Mouse (Mus musculus) lung, postnatal 0 days (tissue): Measurements from ENCODE around the gene Ugt1a8. TPM values are rescaled to one million over a fixed set of nuclear protein-coding genes. Genes with fewer than 3 reads are reported as not detected.

Source experiments
- ATAC-seq: fragments of 200-750 bp; cut with Nextera tagmentation; 2 replicates; pipeline ENCODE4 v1.8.0; 2017; ENCODE audit warnings: moderate library complexity
- DNase-seq: peaks from one replicate; pipeline ENCODE4 v3.0.0-alpha.2; 2016; ENCODE audit warnings: low spot score
- H3K27ac ChIP-seq: fragments of 300-500 bp; sonication (generic); 2 replicates; pipeline ENCODE4 v1.5.1; 2014; ENCODE audit warnings: antibody characterized with exemption, mild to moderate bottlenecking, low read length, mixed read lengths
- H3K27me3 ChIP-seq: fragments of 300-500 bp; sonication (generic); replicated peaks from 2 replicates; pipeline ENCODE4 v1.6.1; 2014; ENCODE audit warnings: low read length, mixed read lengths; ENCODE audit not compliant: insufficient read depth
- H3K36me3 ChIP-seq: fragments of 300-500 bp; sonication (generic); 2 replicates; pipeline ENCODE4 v1.6.1; 2014; ENCODE audit warnings: low read length, mixed read lengths; ENCODE audit not compliant: insufficient read depth
- H3K4me1 ChIP-seq: fragments of 300-500 bp; sonication (generic); 2 replicates; pipeline ENCODE4 v1.6.1; 2014; ENCODE audit warnings: antibody characterized with exemption, low read depth, low read length, mixed read lengths; ENCODE audit not compliant: insufficient read depth
- H3K4me2 ChIP-seq: fragments of 300-500 bp; sonication (generic); replicated peaks from 2 replicates; pipeline ENCODE4 v1.6.1; 2014; ENCODE audit warnings: low read depth, mild to moderate bottlenecking, low read length, moderate library complexity, mixed read lengths
- H3K4me3 ChIP-seq: fragments of 300-500 bp; sonication (generic); 2 replicates; pipeline ENCODE4 v1.5.1; 2014; ENCODE audit warnings: low read depth, low read length
- H3K9ac ChIP-seq: fragments of 300-500 bp; sonication (generic); replicated peaks from 2 replicates; pipeline ENCODE4 v1.6.1; 2014; ENCODE audit warnings: low read depth, mild to moderate bottlenecking
- H3K9me3 ChIP-seq: fragments of 300-500 bp; sonication (generic); 2 replicates; pipeline ENCODE4 v1.6.1; 2016; ENCODE audit warnings: low read length, mixed read lengths
- CTCF ChIP-seq: IDR thresholded peaks from 2 replicates; pipeline ENCODE4 v1.5.1; 2016; ENCODE audit warnings: antibody characterized with exemption, mild to moderate bottlenecking
- EP300 ChIP-seq: IDR thresholded peaks from 2 replicates; pipeline ENCODE4 v1.6.1; 2016; ENCODE audit warnings: antibody characterized with exemption, mild to moderate bottlenecking, control low read depth
- WGBS: fragments of 180-500 bp; shearing (Covaris S2); extraction: QIAGEN DNeasy Blood & Tissue Kit; methylation state at CpG from one replicate; pipeline ENCODE4 v1.1.7; 2014; 5-methylcytosine and 5-hydroxymethylcytosine counted together
- polyA plus RNA-seq: library from polyadenylated mRNA; unstranded; fragments of >200 nt; fragmentation: Nextera tagmentation; extraction: Ambion mirVana; gene quantifications from 2 replicates; pipeline ENCODE4 v1.2.1, GENCODE M21; 2015

The Ugt1a8 gene
- polyA plus RNA-seq, 1 experiment from 2014 or later = not detected

DNA sequence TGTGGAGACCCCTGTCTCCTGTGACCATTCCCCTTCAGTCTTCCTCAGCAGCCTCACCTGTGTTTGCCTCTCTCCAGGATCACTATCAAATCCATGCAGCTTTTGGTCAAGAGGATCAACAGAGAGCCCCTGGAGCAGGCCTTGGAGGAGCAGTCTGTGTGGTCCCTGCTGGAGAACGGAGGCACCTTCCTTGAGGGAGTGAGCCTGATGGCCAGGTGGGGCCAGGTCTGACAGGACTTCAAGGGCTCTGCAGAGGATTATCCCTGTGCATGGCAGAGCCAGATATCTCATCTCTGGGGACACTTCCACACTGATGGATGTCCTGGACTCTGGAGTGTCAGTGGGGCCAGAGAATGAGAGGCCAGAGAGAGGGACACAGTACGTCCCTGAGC lies 167.8 kb downstream of the Ugt1a8 start:
- no peak overlapping the region for H3K4me3 ChIP-seq
- peaks cover 24% of the 10 kb centered on the region for H3K9me3 ChIP-seq
- H3K36me3 ChIP-seq = peaks cover 5% of the 10 kb centered on the region; the same call in 1 of the 2 replicates
- no peak for DNase-seq
- 0 out of 2 replicates have a peak, but pooled peaks cover 7% of the 10 kb centered on the region for H3K4me1 ChIP-seq
- ATAC-seq = no peak
- H3K9ac ChIP-seq = no peak overlapping the region
- no peak overlapping the region for H3K4me2 ChIP-seq
- WGBS = 49% methylated on average over 2 of the region's 2 CpGs
- TF ChIP-seq EP300 = no peak
- no peak for TF ChIP-seq CTCF
- no peaks in the 10 kb centered on the region for H3K27me3 ChIP-seq
- H3K27ac ChIP-seq = no peak overlapping the region

DNA sequence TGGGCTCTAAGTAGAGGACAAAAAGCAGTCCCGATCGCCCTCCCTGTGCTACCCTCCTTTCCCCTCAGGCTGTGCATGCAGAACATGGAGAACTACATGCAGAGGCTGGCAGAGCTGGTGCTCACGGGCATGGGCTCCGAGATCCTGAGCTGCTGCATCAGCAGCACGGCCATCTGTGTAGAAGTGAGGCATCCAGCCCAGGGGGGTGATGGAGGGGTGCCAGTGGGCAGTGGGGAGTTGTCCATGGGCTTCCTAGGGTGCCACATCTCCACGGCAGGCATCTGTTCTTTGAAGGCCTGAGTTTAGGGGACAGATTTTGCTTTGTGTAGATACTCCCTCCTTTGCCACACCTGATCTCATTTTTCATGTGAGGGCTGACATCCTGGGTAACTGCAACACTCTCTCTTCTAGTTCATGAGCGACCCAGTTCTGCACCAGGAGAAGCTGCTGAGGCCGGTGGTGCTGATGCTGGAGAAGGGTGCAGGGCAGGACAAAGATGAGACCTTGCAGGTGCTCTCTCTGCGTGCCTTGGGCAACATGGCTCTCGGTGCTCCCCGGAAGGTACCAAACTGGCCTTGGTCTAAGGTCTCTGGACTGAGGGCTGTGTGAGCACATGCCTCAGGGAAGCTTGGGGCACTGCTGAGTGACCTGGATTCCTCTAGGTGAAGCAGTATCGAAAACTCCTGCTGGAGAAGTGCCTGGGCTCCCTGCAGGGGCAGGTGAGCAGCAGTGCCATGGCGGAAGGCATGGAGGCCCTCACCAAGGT lies 168.6 kb downstream of the Ugt1a8 start:
- no peaks in the 10 kb centered on the region for H3K27me3 ChIP-seq
- peaks cover 11% of the 10 kb centered on the region; the same call in 1 of the 2 replicates for H3K36me3 ChIP-seq
- no peak overlapping the region for H3K4me2 ChIP-seq
- ATAC-seq (no peak), DNase-seq (no peak)
- 0 out of 2 replicates have a peak, but pooled peaks cover 7% of the 10 kb centered on the region for H3K4me1 ChIP-seq
- H3K9me3 ChIP-seq = peaks cover 18% of the 10 kb centered on the region
- H3K27ac ChIP-seq = no peak overlapping the region
- WGBS = 80% methylated on average over 13 of the region's 13 CpGs
- no peak overlapping the region for H3K9ac ChIP-seq
- TF ChIP-seq EP300 = no peak
- no peak for TF ChIP-seq CTCF
- H3K4me3 ChIP-seq = no peak overlapping the region

DNA sequence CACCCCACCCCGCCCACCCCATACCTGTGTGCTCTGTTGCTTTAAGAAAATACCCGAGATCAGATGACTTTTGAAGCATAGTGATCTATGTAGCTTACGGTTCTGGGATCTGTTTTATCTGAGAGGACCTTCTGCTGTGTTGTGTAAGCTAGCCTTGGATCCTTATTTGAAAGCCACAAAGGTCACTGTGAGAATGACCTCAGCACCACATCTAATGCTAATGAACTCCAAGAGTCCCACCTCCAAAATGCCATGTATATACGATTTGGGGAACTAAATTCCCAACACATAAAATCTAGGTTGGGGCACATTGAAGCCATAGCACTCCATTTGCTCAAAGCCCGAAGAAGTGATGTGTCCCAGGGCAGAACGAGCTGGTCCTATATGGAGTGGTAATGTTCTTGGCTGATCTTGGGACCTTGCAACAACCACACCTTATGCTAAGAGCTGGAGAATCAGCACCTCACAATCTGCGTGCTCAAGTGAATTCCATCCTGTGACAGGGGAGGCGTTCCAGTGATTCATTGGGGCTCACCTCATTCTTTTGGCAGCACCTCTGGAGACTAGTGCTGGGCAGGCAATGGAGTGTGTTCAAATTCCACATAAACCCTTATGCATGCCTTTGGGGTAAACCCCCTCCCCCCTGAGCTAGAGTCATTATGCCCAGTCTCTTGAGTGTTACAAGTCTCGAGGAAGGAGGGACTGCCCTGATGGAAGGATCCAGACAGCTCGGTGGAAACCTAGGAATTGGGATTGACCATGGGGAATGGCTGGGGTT lies 169.5 kb downstream of the Ugt1a8 start:
- WGBS = 73% methylated on average over 10 of the region's 10 CpGs
- no peak for TF ChIP-seq CTCF
- TF ChIP-seq EP300 = no peak
- ATAC-seq = peak; percentile 10

DNA sequence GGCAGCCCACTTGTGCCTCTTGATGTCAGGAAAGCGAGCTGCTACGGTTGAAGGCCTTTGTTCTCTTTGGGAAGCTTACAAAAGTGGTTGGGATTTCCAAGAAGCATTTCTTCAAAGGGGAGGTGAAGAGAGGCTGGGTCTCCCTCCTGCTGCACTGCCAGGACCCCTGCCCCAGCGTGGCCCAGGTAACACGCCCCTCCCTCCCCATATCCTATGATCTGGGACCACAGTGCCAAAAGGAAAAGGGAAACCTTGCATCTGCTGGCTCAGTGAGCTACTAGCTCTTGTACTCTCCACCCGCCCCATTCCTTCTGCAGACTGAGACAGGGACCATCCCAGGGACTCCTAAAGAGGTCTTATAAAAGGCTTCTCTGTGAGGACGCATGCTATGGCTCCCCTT lies 170.1 kb downstream of the Ugt1a8 start:
- peaks cover 16% of the 10 kb centered on the region; the same call in 1 of the 2 replicates for H3K36me3 ChIP-seq

More for the DNA sequence above, 169.5 kb downstream of the Ugt1a8 start:
- Histone ChIP-seq H3K27ac (no peak overlapping the region), H3K4me3 (no peak overlapping the region), H3K4me2 (no peak overlapping the region), H3K27me3 (no peaks in the 10 kb centered on the region), H3K9me3 (peaks cover 18% of the 10 kb centered on the region), H3K36me3 (peaks cover 11% of the 10 kb centered on the region; the same call in 1 of the 2 replicates), H3K9ac (no peak overlapping the region), H3K4me1 (0 out of 2 replicates have a peak, but pooled peaks cover 7% of the 10 kb centered on the region)
- DNase-seq = peak; percentile 70

DNA sequence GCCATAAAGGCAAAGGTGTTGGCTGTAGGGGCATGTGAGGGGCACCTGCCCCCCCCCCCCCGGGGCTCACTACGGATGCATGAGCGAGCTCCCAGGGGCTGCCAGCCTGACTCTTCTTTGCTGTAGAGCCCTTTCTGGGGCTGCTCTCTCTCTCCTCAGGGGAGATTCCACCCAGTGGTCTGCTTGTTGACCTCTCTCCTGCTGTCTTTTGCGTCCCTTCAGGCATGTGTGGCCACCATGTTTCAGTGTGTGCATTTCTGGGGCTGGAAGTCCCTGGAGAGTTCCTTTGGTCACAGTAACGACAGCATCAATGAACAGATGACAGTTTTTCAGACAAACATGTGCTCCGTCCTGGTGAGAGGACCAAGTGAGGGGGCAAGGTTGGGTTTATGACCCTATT lies 170.7 kb downstream of the Ugt1a8 start:
- Histone ChIP-seq H3K9me3 (peaks cover 18% of the 10 kb centered on the region), H3K4me2 (no peak overlapping the region), H3K4me3 (no peak overlapping the region), H3K4me1 (0 out of 2 replicates have a peak, but pooled peaks cover 7% of the 10 kb centered on the region), H3K36me3 (peaks cover 23% of the 10 kb centered on the region), H3K27me3 (no peaks in the 10 kb centered on the region), H3K9ac (no peak overlapping the region), H3K27ac (no peak overlapping the region)
- no peak for TF ChIP-seq EP300
- no peak for DNase-seq
- WGBS = 62% methylated on average over 6 of the region's 6 CpGs
- no peak for ATAC-seq

More for the DNA sequence above, 170.1 kb downstream of the Ugt1a8 start:
- 77% methylated on average over 6 of the region's 6 CpGs for WGBS
- Histone ChIP-seq H3K27me3 (no peaks in the 10 kb centered on the region), H3K9me3 (peaks cover 18% of the 10 kb centered on the region), H3K4me3 (no peak overlapping the region), H3K4me2 (no peak overlapping the region), H3K4me1 (0 out of 2 replicates have a peak, but pooled peaks cover 7% of the 10 kb centered on the region), H3K9ac (no peak overlapping the region), H3K27ac (no peak overlapping the region)
- ATAC-seq (no peak), DNase-seq (no peak)
- TF ChIP-seq CTCF = no peak
